Mouse (Mus musculus) intestine, postnatal 0 days (tissue): ENCODE data around the gene Ankdd1b. TPM values are rescaled to one million over a fixed set of nuclear protein-coding genes. Genes with fewer than 3 reads are reported as not detected.

ENCODE experiments used
- ATAC-seq: fragments of 200-750 bp; cut with Nextera tagmentation; 2 replicates; pipeline ENCODE4 v1.8.0; 2017; ENCODE audit warnings: mild to moderate bottlenecking, moderate TSS enrichment, moderate library complexity
- H3K27ac ChIP-seq: fragments of 300-500 bp; sonication (generic); 2 replicates; pipeline ENCODE4 v1.5.1; 2014; ENCODE audit warnings: mild to moderate bottlenecking, low read depth, low read length, moderate library complexity
- H3K27me3 ChIP-seq: fragments of 300-500 bp; sonication (generic); replicated peaks from 2 replicates; pipeline ENCODE4 v1.6.1; 2014; ENCODE audit warnings: low read length, mixed read lengths; ENCODE audit not compliant: control insufficient read depth, insufficient read depth
- H3K36me3 ChIP-seq: fragments of 300-500 bp; sonication (generic); 2 replicates; pipeline ENCODE4 v1.6.1; 2014; ENCODE audit warnings: mild to moderate bottlenecking, moderate library complexity; ENCODE audit not compliant: control insufficient read depth, insufficient read depth
- H3K4me1 ChIP-seq: fragments of 300-500 bp; sonication (generic); replicated peaks from 2 replicates; pipeline ENCODE4 v1.6.1; 2014; ENCODE audit warnings: antibody characterized with exemption, low read length, mixed read lengths; ENCODE audit not compliant: control insufficient read depth, insufficient read depth
- H3K4me2 ChIP-seq: fragments of 300-500 bp; sonication (generic); replicated peaks from 2 replicates; pipeline ENCODE4 v1.6.1; 2014; ENCODE audit warnings: low read depth, mild to moderate bottlenecking, moderate library complexity
- H3K4me3 ChIP-seq: fragments of 300-500 bp; sonication (generic); 2 replicates; pipeline ENCODE4 v1.5.1; 2014; ENCODE audit warnings: low read depth, low read length
- H3K9ac ChIP-seq: fragments of 300-500 bp; sonication (generic); 2 replicates; pipeline ENCODE4 v1.6.1; 2014; ENCODE audit warnings: mild to moderate bottlenecking, low read depth, low read length
- H3K9me3 ChIP-seq: fragments of 300-500 bp; sonication (generic); 2 replicates; pipeline ENCODE4 v1.6.1; 2016; ENCODE audit warnings: mixed run types; ENCODE audit not compliant: control insufficient read depth
- CTCF ChIP-seq: sonication (generic); IDR thresholded peaks from 2 replicates; pipeline ENCODE4 v1.5.1; 2016; ENCODE audit warnings: low read depth, mild to moderate bottlenecking, control low read depth, antibody characterized with exemption, moderate library complexity
- WGBS: fragments of 180-500 bp; shearing (Covaris S2); extraction: QIAGEN DNeasy Blood & Tissue Kit; methylation state at CpG from one replicate; pipeline ENCODE4 v1.1.7; 2014; 5-methylcytosine and 5-hydroxymethylcytosine counted together
- polyA plus RNA-seq: library from polyadenylated mRNA; unstranded; fragments of >200 nt; fragmentation: Nextera tagmentation; extraction: Ambion mirVana; gene quantifications from 2 replicates; pipeline ENCODE4 v1.2.1, GENCODE M21; 2015

Ankdd1b gene
- polyA plus RNA-seq, 1 experiment from 2014 or later = 0.25 TPM

DNA sequence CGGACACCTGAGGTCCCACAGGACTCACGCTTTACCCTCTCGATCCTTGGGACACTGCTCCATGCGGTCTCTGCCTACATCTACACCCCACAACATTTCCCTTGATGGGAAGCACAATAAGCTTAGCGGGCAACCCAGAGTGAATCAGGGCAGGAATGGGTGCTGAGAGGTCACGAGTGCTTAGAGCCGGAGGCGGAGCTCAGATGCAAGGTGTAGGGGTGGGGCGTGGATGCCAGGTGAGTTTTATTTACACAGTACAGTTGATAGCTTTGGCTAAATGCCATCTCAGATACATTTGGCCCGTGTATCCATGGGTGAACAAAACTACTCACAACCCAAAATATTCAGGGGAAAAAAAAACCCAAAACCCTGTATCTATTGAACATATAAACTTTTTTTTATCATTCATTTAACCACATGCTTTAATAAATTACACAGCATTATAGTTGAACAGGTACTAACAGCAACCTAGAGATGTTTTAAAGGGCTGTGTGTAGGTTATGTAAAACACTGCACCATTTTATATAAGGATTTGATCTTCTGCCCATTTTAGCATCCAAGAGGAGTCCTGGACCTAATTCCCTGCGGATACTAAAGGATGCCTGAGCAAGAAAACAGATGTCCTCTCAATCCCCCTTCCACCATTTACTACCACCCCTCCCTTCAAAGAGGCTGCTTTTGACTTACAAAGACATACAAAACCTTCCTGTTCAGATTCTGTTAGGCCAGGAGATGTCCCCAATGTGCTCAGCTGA, 19.4 kb downstream of the Ankdd1b start:
- no peak overlapping the region for H3K9ac ChIP-seq
- no peaks in the 10 kb centered on the region for H3K4me1 ChIP-seq
- no peaks in the 10 kb centered on the region for H3K36me3 ChIP-seq
- no peaks in the 10 kb centered on the region for H3K9me3 ChIP-seq
- no peak overlapping the region for H3K4me2 ChIP-seq
- no peak overlapping the region for H3K27ac ChIP-seq
- ATAC-seq = peak; percentile 58; the same call in 1 of the 2 replicates
- WGBS = 70% methylated on average over 11 of the region's 11 CpGs
- no peaks in the 10 kb centered on the region for H3K27me3 ChIP-seq
- H3K4me3 ChIP-seq = no peak overlapping the region
- no peak for TF ChIP-seq CTCF

GRCm38 (mm10) chr13:96450869-96451268, 20.1 kb downstream of the Ankdd1b start:
- 76% methylated on average over 7 of the region's 7 CpGs for WGBS

DNA sequence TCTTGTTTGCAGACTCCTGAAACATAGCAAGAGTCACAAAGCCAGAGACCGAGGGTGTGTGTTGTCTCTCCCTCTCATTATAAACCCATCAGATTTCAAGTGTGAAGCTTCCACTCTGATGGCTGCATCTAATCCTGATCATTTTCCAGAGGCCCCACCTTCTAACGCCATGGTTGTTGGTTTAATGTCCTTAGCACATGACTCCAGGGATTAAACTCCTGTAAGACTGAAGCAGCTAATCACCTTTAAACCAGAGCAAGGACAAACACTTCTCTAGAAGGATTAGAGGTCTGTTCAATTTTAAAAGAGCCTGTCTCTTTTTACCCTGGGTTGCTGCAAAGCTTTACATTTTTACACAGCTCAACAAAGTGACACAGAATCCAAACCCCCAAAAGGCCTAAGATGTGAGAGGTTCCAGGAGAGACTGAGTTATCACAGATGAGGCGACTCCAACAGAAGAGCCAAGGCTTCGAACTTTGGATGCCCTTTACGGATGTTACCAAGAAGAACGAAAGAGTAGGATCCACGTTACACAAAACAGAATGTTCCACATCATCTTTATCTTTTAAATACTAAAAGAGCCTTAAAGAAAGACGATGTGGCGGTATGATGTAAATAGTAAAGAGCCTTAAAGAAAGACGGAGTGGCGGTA, 20.7 kb downstream of the Ankdd1b start:
- no peak overlapping the region for H3K4me2 ChIP-seq
- H3K4me3 ChIP-seq = no peak overlapping the region
- no peaks in the 10 kb centered on the region for H3K4me1 ChIP-seq
- no peak for TF ChIP-seq CTCF
- H3K27ac ChIP-seq = no peak overlapping the region
- WGBS = 74% methylated on average over 11 of the region's 11 CpGs
- no peaks in the 10 kb centered on the region for H3K9me3 ChIP-seq
- no peaks in the 10 kb centered on the region for H3K27me3 ChIP-seq
- H3K9ac ChIP-seq = no peak overlapping the region
- no peak for ATAC-seq
- no peaks in the 10 kb centered on the region for H3K36me3 ChIP-seq

More at GRCm38 (mm10) chr13:96450869-96451268, 20.1 kb downstream of the Ankdd1b start:
- no peaks in the 10 kb centered on the region for H3K4me1 ChIP-seq
- H3K4me2 ChIP-seq = no peak overlapping the region
- no peak overlapping the region for H3K9ac ChIP-seq
- no peak overlapping the region for H3K4me3 ChIP-seq
- no peaks in the 10 kb centered on the region for H3K27me3 ChIP-seq
- no peaks in the 10 kb centered on the region for H3K9me3 ChIP-seq
- no peak for ATAC-seq
- H3K27ac ChIP-seq = no peak overlapping the region
- no peak for TF ChIP-seq CTCF
- no peaks in the 10 kb centered on the region for H3K36me3 ChIP-seq

- ATAC-seq = no peak
These were observed 30.6 kb downstream of the Ankdd1b start for GRCm38 (mm10) chr13:96440436-96440835.

DNA sequence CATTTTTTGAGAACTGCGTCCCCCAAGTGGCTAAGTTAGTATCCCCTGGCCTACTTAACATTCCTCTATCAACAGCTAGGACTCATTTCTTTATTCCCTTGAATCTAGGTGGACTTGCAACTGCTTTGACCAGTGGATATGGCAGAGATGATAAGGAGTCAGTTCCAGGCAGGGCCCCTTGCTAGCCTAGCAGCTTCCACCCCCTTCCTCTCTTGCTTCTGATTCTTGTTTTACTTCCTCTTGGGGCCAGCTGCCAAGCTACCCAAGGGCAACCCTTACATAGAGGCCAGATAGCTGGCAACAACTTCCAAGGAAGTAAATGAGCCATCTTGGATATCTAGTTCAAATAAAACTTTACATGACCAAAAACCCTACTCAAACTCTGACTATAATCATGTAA, 34.1 kb downstream of the Ankdd1b start:
- peaks cover 18% of the 10 kb centered on the region for H3K4me1 ChIP-seq
- WGBS = 80% methylated on average over 1 of the region's 1 CpGs
- no peak for TF ChIP-seq CTCF
- no peak overlapping the region for H3K9ac ChIP-seq
- H3K27ac ChIP-seq = no peak overlapping the region
- H3K36me3 ChIP-seq = no peaks in the 10 kb centered on the region
- H3K9me3 ChIP-seq = no peaks in the 10 kb centered on the region
- ATAC-seq = no peak
- no peak overlapping the region for H3K4me3 ChIP-seq
- no peaks in the 10 kb centered on the region for H3K27me3 ChIP-seq
- no peak overlapping the region for H3K4me2 ChIP-seq

More at GRCm38 (mm10) chr13:96440436-96440835, 30.6 kb downstream of the Ankdd1b start:
- Histone ChIP-seq H3K36me3 (no peaks in the 10 kb centered on the region), H3K4me2 (no peak overlapping the region), H3K27me3 (no peaks in the 10 kb centered on the region), H3K4me1 (no peaks in the 10 kb centered on the region), H3K27ac (no peak overlapping the region), H3K9ac (no peak overlapping the region), H3K9me3 (no peaks in the 10 kb centered on the region), H3K4me3 (no peak overlapping the region)
- WGBS = 92% methylated on average over 4 of the region's 4 CpGs
- TF ChIP-seq CTCF = no peak

DNA sequence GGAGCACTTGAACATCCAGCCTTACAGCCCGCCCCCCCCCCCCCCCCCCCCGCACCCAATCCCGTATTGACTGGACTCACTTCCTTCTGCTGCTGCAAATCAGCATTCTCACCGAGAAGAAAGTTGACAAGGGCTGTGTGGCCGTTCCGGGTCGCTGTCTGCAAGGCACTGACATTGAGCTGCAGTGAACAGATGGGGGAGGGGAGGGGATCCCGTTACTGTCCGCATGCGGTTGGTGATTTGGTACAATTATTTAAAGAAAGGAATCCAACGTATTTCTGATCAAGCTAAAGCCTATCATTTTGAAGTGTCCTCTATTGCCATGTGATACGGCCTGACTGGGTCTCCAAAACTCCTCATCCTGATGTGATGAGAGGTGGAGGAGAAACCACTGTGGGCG, 35.2 kb downstream of the Ankdd1b start:
- TF ChIP-seq CTCF = no peak
- Histone ChIP-seq H3K4me2 (no peak overlapping the region), H3K4me1 (peaks cover 18% of the 10 kb centered on the region), H3K4me3 (no peak overlapping the region), H3K27ac (no peak overlapping the region), H3K9ac (no peak overlapping the region), H3K27me3 (no peaks in the 10 kb centered on the region), H3K36me3 (no peaks in the 10 kb centered on the region), H3K9me3 (no peaks in the 10 kb centered on the region)
- ATAC-seq = no peak
- WGBS = 58% methylated on average over 12 of the region's 13 CpGs
